Mouse (Mus musculus): ENCODE data around the gene Vdac1. TPM values are rescaled to one million over a fixed set of nuclear protein-coding genes. Genes with fewer than 3 reads are reported as not detected.

The Vdac1 gene
- polyA plus RNA-seq, 1 experiment, result 341 TPM

GRCm38 (mm10) chr11:52361287-52361921 is 744 bp downstream of the Vdac1 start:
- DNase-seq, result peak; percentile 94
- peak overlapping the region; percentile 99 for H3K27ac ChIP-seq (ENCODE audit: insufficient read depth, low read depth, low read length)
- under 1% methylated on average over 47 of the region's 47 CpGs for WGBS
- H3K4me1 ChIP-seq (ENCODE audit: control insufficient read depth, insufficient read depth, low read length), result peaks cover 25% of the 10 kb centered on the region
- H3K4me3 ChIP-seq (ENCODE audit: insufficient read depth, low read depth, low read length), result peak overlapping the region; percentile 82
- no peaks in the 10 kb centered on the region for H3K27me3 ChIP-seq (replicated peaks; ENCODE audit: control insufficient read depth, insufficient read depth, low read length)
- H3K36me3 ChIP-seq (ENCODE audit: control insufficient read depth, insufficient read depth, low read length), result no peaks in the 10 kb centered on the region
- no peak for TF ChIP-seq POLR2A (IDR thresholded peaks at IDR 0.05; ENCODE audit: low read depth, low read length)
- TF ChIP-seq CTCF (conservative IDR thresholded peaks at IDR 0.05; ENCODE audit: insufficient read depth, insufficient read length, low read depth, low read length), result no peak

GRCm38 (mm10) chr11:52364376-52364775 is 3.7 kb downstream of the Vdac1 start:
- 51% methylated on average over 2 of the region's 2 CpGs for WGBS
- DNase-seq, result no peak

GRCm38 (mm10) chr11:52365143-52365542 is 4.5 kb downstream of the Vdac1 start:
- TF ChIP-seq POLR2A (IDR thresholded peaks at IDR 0.05; ENCODE audit: low read depth, low read length), result no peak
- no peak for TF ChIP-seq CTCF (conservative IDR thresholded peaks at IDR 0.05; ENCODE audit: insufficient read depth, insufficient read length, low read depth, low read length)
- Histone ChIP-seq H3K36me3 (ENCODE audit: control insufficient read depth, insufficient read depth, low read length) (no peaks in the 10 kb centered on the region), H3K27me3 (replicated peaks; ENCODE audit: control insufficient read depth, insufficient read depth, low read length) (no peaks in the 10 kb centered on the region), H3K27ac (ENCODE audit: insufficient read depth, low read depth, low read length) (no peak overlapping the region), H3K4me1 (ENCODE audit: control insufficient read depth, insufficient read depth, low read length) (peaks cover 28% of the 10 kb centered on the region), H3K4me3 (ENCODE audit: insufficient read depth, low read depth, low read length) (no peak overlapping the region)
- DNase-seq, result peak; percentile 30
- 19% methylated on average over 1 of the region's 1 CpGs for WGBS

More at GRCm38 (mm10) chr11:52364376-52364775, 3.7 kb downstream of the Vdac1 start:
- H3K27me3 ChIP-seq (replicated peaks; ENCODE audit: control insufficient read depth, insufficient read depth, low read length), result no peaks in the 10 kb centered on the region
- TF ChIP-seq POLR2A (IDR thresholded peaks at IDR 0.05; ENCODE audit: low read depth, low read length), result no peak
- no peak for TF ChIP-seq CTCF (conservative IDR thresholded peaks at IDR 0.05; ENCODE audit: insufficient read depth, insufficient read length, low read depth, low read length)
- no peak overlapping the region for H3K27ac ChIP-seq (ENCODE audit: insufficient read depth, low read depth, low read length)
- no peak overlapping the region for H3K4me3 ChIP-seq (ENCODE audit: insufficient read depth, low read depth, low read length)
- H3K4me1 ChIP-seq (ENCODE audit: control insufficient read depth, insufficient read depth, low read length), result peaks cover 30% of the 10 kb centered on the region
- no peaks in the 10 kb centered on the region for H3K36me3 ChIP-seq (ENCODE audit: control insufficient read depth, insufficient read depth, low read length)

GRCm38 (mm10) chr11:52366358-52366757 is 5.7 kb downstream of the Vdac1 start:
- TF ChIP-seq CTCF (conservative IDR thresholded peaks at IDR 0.05; ENCODE audit: insufficient read depth, insufficient read length, low read depth, low read length) (no peak), POLR2A (IDR thresholded peaks at IDR 0.05; ENCODE audit: low read depth, low read length) (no peak)
- H3K4me1 ChIP-seq (ENCODE audit: control insufficient read depth, insufficient read depth, low read length), result peaks cover 38% of the 10 kb centered on the region
- no peak overlapping the region for H3K27ac ChIP-seq (ENCODE audit: insufficient read depth, low read depth, low read length)
- no peaks in the 10 kb centered on the region for H3K36me3 ChIP-seq (ENCODE audit: control insufficient read depth, insufficient read depth, low read length)
- H3K27me3 ChIP-seq (replicated peaks; ENCODE audit: control insufficient read depth, insufficient read depth, low read length), result no peaks in the 10 kb centered on the region
- DNase-seq, result peak; percentile 13
- no peak overlapping the region for H3K4me3 ChIP-seq (ENCODE audit: insufficient read depth, low read depth, low read length)
- WGBS, result 59% methylated on average over 5 of the region's 5 CpGs

- Histone ChIP-seq H3K4me1 (ENCODE audit: control insufficient read depth, insufficient read depth, low read length) (peaks cover 36% of the 10 kb centered on the region), H3K36me3 (ENCODE audit: control insufficient read depth, insufficient read depth, low read length) (no peaks in the 10 kb centered on the region), H3K4me3 (ENCODE audit: insufficient read depth, low read depth, low read length) (no peak overlapping the region), H3K27ac (ENCODE audit: insufficient read depth, low read depth, low read length) (peak overlapping the region; percentile 21; the same call in 1 of the 2 replicates), H3K27me3 (replicated peaks; ENCODE audit: control insufficient read depth, insufficient read depth, low read length) (no peaks in the 10 kb centered on the region)
- DNase-seq, result no peak
- WGBS, result 32% methylated on average over 10 of the region's 10 CpGs
- TF ChIP-seq CTCF (conservative IDR thresholded peaks at IDR 0.05; ENCODE audit: insufficient read depth, insufficient read length, low read depth, low read length) (no peak), POLR2A (IDR thresholded peaks at IDR 0.05; ENCODE audit: low read depth, low read length) (no peak)
Measured at GRCm38 (mm10) chr11:52368176-52368985, 7.7 kb downstream of the Vdac1 start.

- 0 out of 2 replicates have a peak overlapping the region, but pooled peaks have one; percentile 13 for H3K27ac ChIP-seq (ENCODE audit: insufficient read depth, low read depth, low read length)
- H3K4me1 ChIP-seq (ENCODE audit: control insufficient read depth, insufficient read depth, low read length), result peaks cover 31% of the 10 kb centered on the region
Measured at GRCm38 (mm10) chr11:52369252-52370134, 8.8 kb downstream of the Vdac1 start.

More at GRCm38 (mm10) chr11:52369252-52370134, 8.8 kb downstream of the Vdac1 start:
- no peak overlapping the region for H3K4me3 ChIP-seq (ENCODE audit: insufficient read depth, low read depth, low read length)
- no peaks in the 10 kb centered on the region for H3K36me3 ChIP-seq (ENCODE audit: control insufficient read depth, insufficient read depth, low read length)
- DNase-seq, result peak; percentile 27
- WGBS, result 51% methylated on average over 9 of the region's 9 CpGs
- TF ChIP-seq POLR2A (IDR thresholded peaks at IDR 0.05; ENCODE audit: low read depth, low read length) (no peak), CTCF (conservative IDR thresholded peaks at IDR 0.05; ENCODE audit: insufficient read depth, insufficient read length, low read depth, low read length) (no peak)
- H3K27me3 ChIP-seq (replicated peaks; ENCODE audit: control insufficient read depth, insufficient read depth, low read length), result no peaks in the 10 kb centered on the region
